Mouse (Mus musculus): ENCODE data around the gene Epha3. TPM values are rescaled to one million over a fixed set of nuclear protein-coding genes. Genes with fewer than 3 reads are reported as not detected.

The Epha3 gene
- 4.0 and 5.8 TPM in 2 replicates for polyA plus RNA-seq (2015; fragmentation: Nextera tagmentation; extraction: Ambion mirVana)

GRCm38 (mm10) chr16:63863913-63864330 lies at the start of gene Epha3:
Gene Epha3 (minus strand): TSS chr16:63864175.

Measured in spleen, postnatal 0 days (tissue).